Mouse (Mus musculus) neural tube, embryonic 10.5 days (tissue): ENCODE data around the gene Sox15.

Source experiments
- DNase-seq: peaks from one replicate; pipeline ENCODE4 v3.0.0-alpha.2; 2017; ENCODE audit warnings: low spot score; ENCODE audit errors: extremely low spot score

The Sox15 gene

GRCm38 (mm10) chr11:69672211-69672706 lies 17.1 kb downstream of the Sox15 start, which contains the start of gene Eif4a1:
TSS of gene Eif4a1 (minus strand) at chr11:69672423.
- peak; percentile 98 for DNase-seq

GRCm38 (mm10) chr11:69679144-69679543 lies 24.0 kb downstream of the Sox15 start:
- DNase-seq, result no peak

- no peak for DNase-seq
Observed at GRCm38 (mm10) chr11:69680136-69680855, 25.2 kb downstream of the Sox15 start.

- peak; percentile 99 for DNase-seq
Observed at GRCm38 (mm10) chr11:69681314-69682208, 26.4 kb downstream of the Sox15 start, which contains the start of gene Senp3. TSS of gene Senp3 (minus strand) at chr11:69682084.

- DNase-seq, result no peak
Observed at GRCm38 (mm10) chr11:69682209-69682839, 27.2 kb downstream of the Sox15 start.

- DNase-seq, result peak; percentile 92
Observed at GRCm38 (mm10) chr11:69682840-69683533, 27.9 kb downstream of the Sox15 start.

- DNase-seq, result no peak
Observed at GRCm38 (mm10) chr11:69683576-69683975, 28.5 kb downstream of the Sox15 start.

- DNase-seq, result no peak
Observed at GRCm38 (mm10) chr11:69684128-69684745, 29.1 kb downstream of the Sox15 start.

- DNase-seq, result no peak
Observed at GRCm38 (mm10) chr11:69684936-69685335, 29.8 kb downstream of the Sox15 start.

GRCm38 (mm10) chr11:69685526-69686148 lies 30.5 kb downstream of the Sox15 start, which contains the start of gene Tnfsf13:
TSS of gene Tnfsf13 (minus strand) at chr11:69685784.
- DNase-seq, result no peak

GRCm38 (mm10) chr11:69686377-69686776 lies 31.3 kb downstream of the Sox15 start:
- DNase-seq, result no peak

- no peak for DNase-seq
Observed at GRCm38 (mm10) chr11:69687061-69687460, 31.9 kb downstream of the Sox15 start.

- DNase-seq, result no peak
Observed at GRCm38 (mm10) chr11:69689891-69690290, 34.8 kb downstream of the Sox15 start.

- DNase-seq, result no peak
Observed at GRCm38 (mm10) chr11:69692196-69692811, 37.2 kb downstream of the Sox15 start.

GRCm38 (mm10) chr11:69692863-69693262 lies 37.7 kb downstream of the Sox15 start:
- no peak for DNase-seq

GRCm38 (mm10) chr11:69693421-69693965 lies 38.4 kb downstream of the Sox15 start:
- no peak for DNase-seq

- no peak for DNase-seq
Observed at GRCm38 (mm10) chr11:69695046-69695360, 39.9 kb downstream of the Sox15 start.

GRCm38 (mm10) chr11:69695361-69696181 lies 40.5 kb downstream of the Sox15 start, which contains the start of the genes Tnfsf12 and Tnfsfm13:
TSS of gene Tnfsf12 (minus strand) at chr11:69695849.
TSS of gene Tnfsfm13 (minus strand) at chr11:69696098.
- DNase-seq, result peak; percentile 66
